Mouse (Mus musculus): Measurements from ENCODE around the gene Mc3r.
A peak's percentile ranks its signal among the peaks of the same experiment; 100 is the strongest.

Gene Mc3r

GRCm38 (mm10) chr2:172256956-172257355, 8.7 kb downstream of the Mc3r start:
- DNase-seq = no peak

DNA sequence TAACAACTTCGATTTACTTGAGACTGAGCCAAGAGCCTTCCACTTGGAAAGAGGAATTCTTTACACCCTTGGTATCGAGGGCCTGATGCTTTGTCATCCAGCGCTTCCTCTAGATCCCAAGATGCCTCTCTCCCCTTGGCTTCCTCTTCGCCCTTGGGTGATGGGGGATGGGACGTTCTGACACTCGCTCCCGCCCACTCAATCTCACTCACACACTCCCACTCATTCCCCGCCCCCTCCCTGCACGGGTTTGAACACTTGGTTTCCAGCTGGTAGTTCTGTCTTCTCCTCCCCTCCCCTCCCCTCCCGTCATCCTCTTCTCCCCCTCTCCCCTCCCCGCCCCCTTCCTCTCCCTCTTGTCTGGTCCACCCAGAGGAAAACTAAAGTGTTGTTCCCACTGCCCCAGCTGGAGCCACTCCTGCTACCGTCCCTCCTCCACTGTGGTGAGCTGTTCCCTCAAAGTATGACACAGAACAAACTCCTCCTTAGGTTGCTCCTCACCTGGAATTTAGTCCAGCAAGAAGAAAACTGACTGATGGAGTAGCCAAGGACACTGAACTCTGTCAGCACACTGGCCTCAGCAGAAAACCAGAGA, 9.3 kb downstream of the Mc3r start:
- peak; percentile 27 for DNase-seq

DNA sequence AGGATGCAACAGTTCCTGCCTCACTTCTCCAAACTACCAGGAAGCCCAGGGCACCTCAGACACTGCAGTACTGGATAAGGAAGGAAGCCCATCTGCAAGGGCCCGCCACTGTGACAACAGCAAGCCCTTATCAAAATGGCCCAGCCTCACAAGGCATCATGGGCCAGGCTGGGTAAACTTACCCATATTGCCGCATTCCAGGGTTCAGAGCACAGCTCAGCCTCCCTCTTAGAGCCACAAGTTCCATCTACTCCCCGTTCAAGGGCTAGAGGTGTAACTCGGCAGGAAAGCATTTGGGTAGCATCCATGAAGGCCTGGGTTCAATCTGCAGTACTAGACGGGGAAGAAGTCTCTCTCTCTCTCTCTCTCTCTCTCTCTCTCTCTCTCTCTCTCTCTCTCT, 11.8 kb downstream of the Mc3r start:
- DNase-seq = no peak

DNA sequence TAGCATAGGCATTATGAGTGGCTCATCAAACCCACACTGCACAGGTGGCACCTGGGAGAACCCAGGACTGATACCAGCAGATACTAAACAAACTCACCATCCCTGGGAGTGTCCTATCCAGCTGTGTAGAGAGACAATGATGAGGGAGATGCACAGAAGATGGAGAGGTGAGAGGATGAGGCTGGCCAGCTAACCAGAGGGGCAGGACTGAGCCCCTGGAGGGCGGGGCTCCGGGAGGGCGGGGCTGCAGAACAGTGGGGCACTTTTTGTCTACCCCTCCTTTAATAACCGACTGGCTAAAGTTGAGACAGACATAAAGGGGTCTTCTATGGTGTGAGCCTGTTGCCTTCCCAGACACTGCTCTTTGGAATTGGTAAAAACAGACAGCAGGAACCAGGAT, 13.1 kb downstream of the Mc3r start:
- DNase-seq = no peak

DNA sequence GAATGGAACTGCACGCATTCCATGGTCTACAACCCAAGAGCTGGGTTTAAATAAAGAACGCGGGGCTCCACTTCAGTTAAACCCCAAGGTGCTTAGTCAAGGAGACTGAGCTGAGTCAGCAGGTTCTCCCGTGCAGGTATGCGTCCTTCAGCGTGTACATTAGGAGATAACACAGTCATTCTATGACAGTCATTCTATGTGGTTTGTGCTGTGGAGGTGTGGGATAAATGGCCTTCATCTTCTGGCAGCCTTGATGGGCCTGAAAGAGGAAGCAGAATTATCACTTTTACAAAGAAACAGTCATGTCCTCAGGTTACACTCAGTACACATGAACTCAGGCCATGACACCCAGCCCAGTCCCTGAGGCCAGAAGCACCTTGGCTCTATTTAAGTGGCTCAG, 14.9 kb downstream of the Mc3r start:
- no peak for DNase-seq

GRCm38 (mm10) chr2:172269907-172270306, 21.6 kb downstream of the Mc3r start:
- DNase-seq = no peak

DNA sequence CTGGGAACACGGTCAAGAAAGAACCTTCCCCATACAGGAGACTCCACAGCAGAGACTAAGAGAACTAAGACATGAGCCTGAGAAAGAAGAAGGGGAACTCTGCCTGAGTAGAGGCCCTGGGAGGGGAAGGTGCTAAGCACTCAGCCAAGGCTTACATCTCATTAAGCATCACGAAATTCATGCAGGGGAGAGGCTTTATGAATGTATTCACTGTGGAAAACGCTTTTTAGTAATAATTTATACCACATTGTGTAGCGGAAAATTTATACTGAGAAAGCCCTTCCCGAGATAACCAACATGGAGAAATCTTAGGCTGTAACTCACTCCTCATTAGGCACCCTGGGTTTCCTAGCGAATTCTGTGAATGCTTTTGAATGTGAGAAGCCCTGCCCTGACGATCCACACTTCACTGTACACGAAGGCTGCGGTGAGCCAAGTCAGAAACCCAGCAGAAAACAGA, 22.2 kb downstream of the Mc3r start:
- DNase-seq = no peak

- DNase-seq = no peak
These were observed 22.8 kb downstream of the Mc3r start for GRCm38 (mm10) chr2:172270974-172271697.

DNA sequence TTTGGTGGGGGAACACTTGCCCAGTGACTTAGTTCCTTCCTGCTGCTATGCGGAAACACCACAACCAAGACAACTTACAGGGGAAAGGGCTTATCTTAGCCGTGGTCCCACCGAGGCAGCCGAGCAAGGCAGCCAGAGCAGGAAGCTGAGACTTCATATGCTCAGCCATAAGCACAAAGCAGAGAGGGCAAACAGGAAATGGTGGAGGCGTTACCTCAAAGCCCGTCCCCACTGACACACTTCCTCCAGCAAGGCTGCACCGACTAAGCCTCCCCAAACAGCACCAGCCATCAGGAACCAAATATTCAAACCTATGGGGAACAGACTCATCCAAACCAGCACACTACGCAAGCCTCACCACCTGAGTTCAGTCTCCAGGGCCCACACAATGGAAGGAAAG, 26.4 kb downstream of the Mc3r start:
- DNase-seq = no peak

- peak; percentile 66 for DNase-seq
These were observed 27.9 kb downstream of the Mc3r start for GRCm38 (mm10) chr2:172276155-172276554.

- DNase-seq = no peak
These were observed 30.7 kb downstream of the Mc3r start for GRCm38 (mm10) chr2:172278979-172279378.

DNA sequence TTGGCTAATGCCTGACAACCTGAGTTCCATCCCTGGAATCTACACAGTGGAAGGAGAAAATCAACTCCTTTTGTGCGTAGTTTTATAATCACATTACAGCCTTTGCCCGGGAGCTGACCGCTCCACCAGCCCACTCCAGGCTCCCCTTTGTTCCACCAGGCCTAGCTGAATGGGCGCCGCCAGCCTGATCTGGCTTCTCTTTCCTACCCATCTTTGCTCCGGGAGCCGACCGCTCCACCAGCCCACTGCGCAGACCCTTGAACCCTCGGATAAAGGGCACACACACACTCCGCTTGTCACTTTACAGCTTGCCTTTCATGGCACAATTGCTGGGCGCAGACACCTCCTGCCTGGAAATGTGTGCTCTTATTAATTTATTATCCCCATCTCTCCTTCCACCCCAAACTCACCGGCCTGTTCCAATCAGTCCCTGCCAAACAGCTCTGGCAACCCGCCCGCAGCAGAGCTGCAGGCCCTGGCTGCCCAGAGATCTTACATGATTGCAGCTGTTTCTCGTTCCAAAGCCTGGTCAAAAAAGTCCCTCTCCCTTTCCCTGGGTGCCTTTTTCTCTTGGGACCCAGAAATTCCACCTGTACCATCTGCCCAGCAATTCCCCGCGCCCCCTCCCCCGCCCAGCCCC, 33.9 kb downstream of the Mc3r start:
- no peak for DNase-seq

DNA sequence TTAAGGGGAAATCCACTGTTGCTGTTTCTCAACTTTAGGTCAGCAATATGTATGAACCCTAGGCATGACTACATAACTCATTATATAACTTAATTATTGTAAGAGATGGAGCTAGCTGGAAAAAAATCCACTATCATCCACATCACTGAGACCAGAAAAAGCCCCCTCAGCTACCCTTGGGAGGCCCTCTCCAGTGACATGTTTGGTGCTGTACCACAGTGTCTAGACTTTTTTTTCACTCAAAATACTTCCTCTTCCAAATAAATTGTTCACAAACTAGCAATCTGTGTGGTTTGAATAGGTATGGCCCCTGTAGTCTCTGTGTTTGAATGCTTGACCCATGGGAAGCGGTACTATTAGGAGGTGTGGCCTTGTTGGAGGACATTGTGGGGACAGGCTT, 39.4 kb downstream of the Mc3r start:
- no peak for DNase-seq

GRCm38 (mm10) chr2:172288965-172289364, 40.7 kb downstream of the Mc3r start:
- no peak for DNase-seq

GRCm38 (mm10) chr2:172289632-172290031, 41.3 kb downstream of the Mc3r start:
- DNase-seq = no peak

DNA sequence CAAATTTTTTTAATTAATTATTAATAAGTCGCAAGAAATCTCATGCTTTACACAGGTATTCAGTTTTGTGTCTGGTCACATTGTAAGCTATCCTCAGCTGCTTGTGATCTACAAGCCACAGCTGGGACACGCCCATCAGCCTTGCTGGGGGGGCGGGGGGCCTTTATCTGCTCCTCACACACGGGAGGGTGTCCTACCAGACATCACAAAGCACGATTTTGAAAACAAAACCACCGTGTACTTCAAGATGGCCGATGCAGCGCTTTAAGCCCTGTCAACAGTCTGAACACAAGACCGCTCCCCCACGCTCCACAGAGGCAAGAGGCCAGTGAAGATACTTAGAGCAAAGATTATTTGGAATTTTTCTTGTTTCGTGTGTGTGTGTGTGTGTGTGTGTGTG, 42.2 kb downstream of the Mc3r start:
- DNase-seq = no peak

DNA sequence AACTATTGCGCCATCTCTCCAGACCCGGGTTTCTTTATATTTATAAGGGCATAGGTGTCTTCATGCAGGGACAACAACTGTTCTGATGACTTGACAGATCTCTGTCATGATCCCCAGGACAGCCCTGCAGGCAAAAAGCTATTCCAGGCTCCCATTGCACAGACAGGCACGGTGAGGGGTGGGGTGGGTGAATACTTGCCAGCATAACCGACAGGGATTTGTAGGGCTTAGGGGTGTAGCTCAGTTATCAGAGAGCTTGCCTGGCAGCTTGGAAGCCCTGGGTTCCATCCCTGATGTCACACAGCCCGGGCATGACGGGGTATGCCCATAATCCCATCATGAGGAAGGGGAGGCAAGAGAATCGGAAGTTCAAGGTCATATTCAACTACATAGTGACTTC, 42.7 kb downstream of the Mc3r start:
- DNase-seq = no peak

- DNase-seq = no peak
These were observed 43.6 kb downstream of the Mc3r start for GRCm38 (mm10) chr2:172291755-172292524.

DNA sequence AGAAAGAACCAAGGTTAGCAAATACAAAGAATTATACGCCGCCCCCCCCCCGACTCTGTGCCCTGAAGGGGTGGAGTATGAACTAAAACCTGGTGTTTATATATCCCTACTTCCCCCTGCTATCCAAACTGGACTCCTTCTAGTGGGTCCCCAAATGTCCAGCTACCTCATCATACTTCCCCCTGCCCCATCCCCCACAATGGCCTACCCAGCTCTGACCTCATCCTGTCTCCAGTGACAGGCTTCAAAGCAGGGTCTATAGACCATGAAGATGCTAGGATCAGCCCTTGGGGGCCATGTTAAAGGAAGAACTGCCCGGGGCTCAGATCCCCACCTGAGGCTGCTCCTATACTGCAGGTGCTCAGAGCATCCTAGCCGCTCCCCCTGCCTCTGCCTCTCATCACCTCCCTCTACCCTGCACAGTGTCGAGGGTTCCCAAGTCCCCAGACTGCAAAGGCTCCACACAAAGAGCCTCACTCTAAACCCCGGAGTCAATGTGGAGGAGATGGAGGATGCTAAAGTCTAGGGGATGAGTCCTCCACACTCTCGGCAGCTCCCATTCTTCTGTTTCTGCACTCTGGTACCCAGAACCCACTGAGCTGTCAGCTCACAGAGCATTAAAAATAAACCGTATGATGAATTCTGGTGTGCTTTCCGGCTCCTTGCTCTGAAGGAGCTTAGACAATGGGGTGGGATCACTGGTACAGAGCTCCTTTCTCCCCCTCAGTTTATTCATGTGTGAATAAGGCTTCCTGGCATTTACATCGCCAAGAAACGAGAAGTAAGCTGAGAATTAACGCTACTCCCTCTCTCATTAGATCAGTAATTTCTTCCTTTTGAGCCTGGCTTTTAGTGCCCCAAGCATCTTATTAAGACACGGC, 44.5 kb downstream of the Mc3r start:
- DNase-seq = peak; percentile 73

- DNase-seq = no peak
These were observed 49.8 kb downstream of the Mc3r start for GRCm38 (mm10) chr2:172298083-172298482.

- DNase-seq = no peak
These were observed 50.2 kb downstream of the Mc3r start for GRCm38 (mm10) chr2:172298542-172298941.

DNA sequence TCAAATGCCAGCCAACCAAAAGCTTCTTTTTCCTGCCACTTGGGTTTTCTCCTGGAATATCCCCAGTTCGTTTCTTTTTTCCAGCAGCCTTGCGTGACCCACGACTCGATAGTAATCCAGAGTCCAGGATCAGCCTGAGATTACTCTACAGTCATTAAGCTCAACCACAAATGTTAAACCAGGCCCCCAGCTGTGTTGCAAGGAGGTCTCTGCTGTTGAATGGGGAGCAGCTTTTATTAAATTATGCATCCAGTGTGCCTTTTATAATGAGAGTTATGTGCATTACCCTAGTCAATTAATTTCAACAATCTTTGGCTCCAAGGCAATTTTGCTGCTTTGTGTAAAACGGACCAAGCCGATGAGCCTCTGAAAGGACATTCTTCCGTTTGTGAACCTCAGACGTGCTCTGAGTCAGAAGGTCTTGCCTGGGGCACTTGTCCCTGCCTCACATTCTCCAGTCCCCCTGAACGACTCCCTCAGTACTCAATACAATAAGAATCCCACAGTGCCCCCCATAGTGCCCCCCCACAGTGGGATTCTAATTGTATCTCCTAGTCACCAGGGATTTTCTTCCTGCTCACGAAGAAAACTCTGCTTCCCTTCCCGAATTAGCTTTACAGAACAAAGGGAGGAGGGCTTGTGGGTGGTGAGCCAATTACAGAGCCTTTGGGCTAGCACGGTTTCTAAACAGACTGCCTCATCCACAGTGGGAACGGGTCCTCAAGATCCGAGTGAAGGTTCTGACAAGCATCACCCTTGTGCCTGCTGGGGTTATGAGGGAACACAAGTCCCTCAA, 51.0 kb downstream of the Mc3r start:
- DNase-seq = peak; percentile 59

Measured in retina, postnatal 1 day (tissue).